Mouse (Mus musculus): ENCODE data around the gene Acin1.
"Not testable (repeated sequence)": the region's sequence is repeated elsewhere in the genome, so short reads cannot be mapped to it uniquely, and the experiment has no call there.

Acin1 gene

GRCm38 (mm10) chr14:54642224-54642944 is 44.3 kb downstream of the Acin1 start:
- DNase-seq (ENCODE audit: low spot score), result no peak

- DNase-seq (ENCODE audit: low spot score), result peak; percentile 84
These were observed 45.3 kb downstream of the Acin1 start, which contains the start of gene Cdh24 for GRCm38 (mm10) chr14:54641305-54641969. Gene Cdh24 (minus strand): TSS chr14:54641364.

GRCm38 (mm10) chr14:54640946-54641304 is 45.8 kb downstream of the Acin1 start, which contains the start of gene Gm17606:
Gene Gm17606 (plus strand): TSS chr14:54640952.
- no peak for DNase-seq (ENCODE audit: low spot score)

DNA sequence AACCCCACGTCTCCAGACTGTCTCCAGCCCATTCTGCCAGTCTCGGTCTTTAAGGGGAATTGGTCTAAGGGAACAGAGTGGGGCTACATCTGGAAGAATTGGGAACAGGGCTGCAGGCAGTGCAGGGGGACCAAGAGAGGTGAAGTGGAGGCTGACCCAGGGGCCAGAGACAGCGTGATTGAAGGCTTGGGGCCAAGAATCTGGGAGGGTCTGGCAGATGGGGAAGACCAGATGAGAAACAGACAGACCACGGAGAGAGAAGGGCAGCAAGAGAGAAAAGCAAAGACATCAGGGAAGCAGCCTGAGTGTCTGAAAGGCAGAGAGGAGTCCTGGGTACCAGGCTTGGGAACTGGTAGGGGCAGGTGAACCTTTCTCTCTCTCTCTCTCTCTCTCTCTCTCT is 46.6 kb downstream of the Acin1 start:
- no peak for DNase-seq (ENCODE audit: low spot score)

- no peak for DNase-seq (ENCODE audit: low spot score)
These were observed 48.5 kb downstream of the Acin1 start for GRCm38 (mm10) chr14:54638210-54638609.

GRCm38 (mm10) chr14:54636954-54637353 is 49.8 kb downstream of the Acin1 start:
- peak; percentile 59 for DNase-seq (ENCODE audit: low spot score)

DNA sequence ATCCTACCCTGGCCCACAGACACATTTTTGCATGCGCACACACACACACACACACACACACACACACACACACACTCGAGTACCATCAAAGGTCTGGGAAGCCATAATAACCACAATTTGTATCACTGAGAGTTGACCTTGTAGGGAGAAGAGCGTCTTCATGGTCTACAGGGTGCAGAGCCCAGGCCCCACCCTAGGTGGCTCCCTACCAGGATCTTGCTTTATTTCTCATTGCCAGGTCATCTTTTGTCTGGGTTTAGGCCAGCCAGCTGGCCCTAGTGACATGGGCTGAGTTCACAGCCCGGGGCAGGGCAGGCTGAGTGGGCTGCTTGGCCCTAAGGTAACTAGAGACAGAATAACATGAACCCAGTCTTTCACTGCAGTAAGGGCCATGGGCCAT is 52.5 kb downstream of the Acin1 start:
- DNase-seq (ENCODE audit: low spot score), result no peak

GRCm38 (mm10) chr14:54632252-54632651 is 54.5 kb downstream of the Acin1 start:
- no peak for DNase-seq (ENCODE audit: low spot score)

DNA sequence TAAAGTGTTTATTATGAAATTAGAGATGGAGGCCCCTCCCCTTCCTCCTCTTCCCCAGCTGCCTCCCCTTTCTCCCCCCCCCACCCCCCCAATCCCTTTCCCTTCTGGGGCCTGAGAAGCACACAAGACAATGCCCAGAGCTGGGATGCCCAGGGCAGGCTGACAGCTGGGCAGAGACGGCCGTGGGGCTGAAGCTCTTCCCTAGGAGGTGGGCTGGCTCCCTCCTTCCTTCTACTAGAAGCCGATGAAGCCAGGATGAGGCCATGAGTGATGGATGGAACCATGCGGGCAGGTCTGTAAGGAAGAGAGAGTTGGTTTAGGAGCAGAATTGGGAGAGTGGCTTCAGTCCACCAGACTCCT is 55.5 kb downstream of the Acin1 start:
- DNase-seq (ENCODE audit: low spot score), result no peak

DNA sequence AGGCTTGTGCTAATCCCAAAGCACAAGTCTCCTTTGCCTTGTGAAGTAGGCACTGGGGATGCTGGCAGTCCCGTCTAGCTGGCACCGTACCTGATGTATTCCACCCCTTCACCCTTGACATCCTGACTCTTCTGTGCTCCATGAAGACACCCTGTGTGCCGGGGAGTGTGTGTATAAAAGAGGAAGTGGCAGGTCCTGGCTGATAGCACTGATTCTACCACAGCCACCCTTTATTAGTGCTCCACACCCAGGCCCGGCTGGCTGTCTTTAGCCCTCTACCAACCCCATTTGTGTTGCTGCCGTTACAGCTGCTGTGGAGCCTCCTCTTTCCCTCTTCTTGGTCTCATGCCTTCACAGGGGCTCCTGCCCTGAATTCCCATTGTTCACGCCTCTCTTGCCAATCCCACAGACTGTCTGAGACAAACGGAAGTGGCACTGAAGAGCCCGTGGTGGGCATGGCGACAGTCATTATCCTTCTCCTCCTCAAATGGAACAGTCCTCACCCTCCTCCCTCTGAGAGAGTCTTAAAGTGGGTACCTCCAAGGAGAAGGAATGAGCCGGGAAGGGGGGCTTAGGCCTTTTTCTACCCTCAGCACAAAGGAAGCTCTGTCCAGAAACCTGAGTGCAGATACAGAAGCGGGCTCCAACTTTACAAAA is 56.0 kb downstream of the Acin1 start:
- DNase-seq (ENCODE audit: low spot score), result no peak

DNA sequence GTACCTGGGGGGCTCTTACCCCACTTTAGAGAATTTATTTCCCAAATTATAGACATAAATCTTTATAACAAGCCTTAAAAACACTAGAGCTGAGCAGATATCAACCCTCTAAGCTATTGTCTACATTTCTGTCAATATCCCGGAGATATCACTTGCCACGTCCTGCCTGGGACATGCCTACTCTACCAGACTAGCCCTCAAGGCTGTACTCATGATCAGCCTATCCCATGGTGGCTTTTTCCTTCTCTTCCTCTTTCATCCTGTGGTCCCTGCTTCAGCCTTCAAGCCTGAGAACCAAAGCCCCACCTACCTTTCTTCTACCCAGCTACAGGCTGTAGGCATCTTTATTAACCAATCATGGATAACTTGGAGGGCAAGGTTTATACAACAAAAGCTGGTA is 56.9 kb downstream of the Acin1 start:
- DNase-seq (ENCODE audit: low spot score), result no peak

DNA sequence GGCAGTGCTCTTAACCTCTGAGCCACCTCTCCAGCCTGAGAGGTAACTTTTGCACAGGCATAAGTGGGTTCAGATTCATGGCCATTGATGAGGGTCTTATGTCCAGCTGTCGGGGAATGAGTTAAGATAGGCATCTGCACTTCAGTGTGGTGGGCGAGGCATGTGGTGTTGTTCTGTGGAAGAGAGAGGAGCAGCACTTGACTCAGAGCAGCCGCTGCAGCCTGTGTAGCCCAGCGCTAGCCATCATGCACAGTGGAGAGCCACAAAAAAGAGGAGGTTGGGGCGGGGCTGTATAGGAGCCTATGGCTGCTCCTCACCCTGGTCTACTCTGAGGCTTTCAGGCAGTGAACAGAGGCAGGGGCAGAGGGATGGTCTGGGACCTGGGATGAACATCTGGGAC is 58.6 kb downstream of the Acin1 start:
- no peak for DNase-seq (ENCODE audit: low spot score)

- DNase-seq (ENCODE audit: low spot score), result no peak
These were observed 61.8 kb downstream of the Acin1 start for GRCm38 (mm10) chr14:54624976-54625375.

GRCm38 (mm10) chr14:54623334-54623733 is 63.4 kb downstream of the Acin1 start:
- no peak for DNase-seq (ENCODE audit: low spot score)

DNA sequence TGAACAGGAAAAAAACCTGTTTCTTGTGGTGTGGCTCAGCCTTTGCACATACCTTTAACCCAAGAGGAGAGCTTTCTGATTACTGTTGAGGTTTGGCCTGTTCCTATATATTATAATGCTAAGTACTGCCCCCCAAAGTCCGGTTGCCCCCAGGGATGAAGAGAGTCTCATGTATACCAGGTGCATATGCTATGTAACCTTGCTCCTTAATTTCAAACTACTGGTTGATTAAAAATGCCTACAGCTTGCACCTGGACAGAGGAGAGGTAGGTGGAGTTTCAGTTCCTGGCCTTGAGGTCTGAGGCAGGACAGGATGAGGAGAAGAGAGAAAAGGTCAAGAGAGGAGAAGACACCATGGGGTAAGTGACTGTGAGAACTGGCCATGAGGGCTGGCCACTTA is 65.6 kb downstream of the Acin1 start, which contains the start of gene Psmb11:
TSS of gene Psmb11 (plus strand) at position 301 of the 400 bp plus-strand sequence.
- DNase-seq (ENCODE audit: low spot score), result no peak

- DNase-seq (ENCODE audit: low spot score), result peak; percentile 81
These were observed 68.8 kb downstream of the Acin1 start, which contains the start of gene Psmb5 for GRCm38 (mm10) chr14:54617897-54618365. Gene Psmb5 (minus strand): TSS chr14:54618022.

- DNase-seq (ENCODE audit: low spot score), result no peak
These were observed 69.4 kb downstream of the Acin1 start for GRCm38 (mm10) chr14:54617152-54617896.

GRCm38 (mm10) chr14:54616226-54616825 is 70.4 kb downstream of the Acin1 start:
- DNase-seq (ENCODE audit: low spot score), result no peak

DNA sequence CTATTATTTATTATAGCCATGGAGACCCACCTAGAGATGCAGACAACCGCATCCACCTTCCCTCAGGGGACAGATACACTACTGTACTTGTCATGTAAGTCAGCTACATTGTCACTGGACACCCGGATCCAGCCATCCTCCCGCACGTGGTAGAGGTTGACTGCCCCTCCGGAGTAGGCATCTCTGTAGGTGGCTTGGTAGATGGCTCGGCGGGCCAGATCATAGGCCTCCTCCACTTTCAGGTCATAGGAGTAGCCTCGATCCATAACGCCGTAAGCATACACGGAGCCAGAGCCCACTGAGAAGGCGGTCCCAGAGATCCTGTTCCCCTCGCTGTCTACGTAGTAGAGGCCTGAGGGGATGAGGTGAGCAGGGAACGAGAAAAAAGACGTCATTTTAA is 72.6 kb downstream of the Acin1 start:
- not testable (repeated sequence) for DNase-seq (ENCODE audit: low spot score)

- no peak for DNase-seq (ENCODE audit: low spot score)
These were observed 76.1 kb downstream of the Acin1 start for GRCm38 (mm10) chr14:54610648-54611047.

DNA sequence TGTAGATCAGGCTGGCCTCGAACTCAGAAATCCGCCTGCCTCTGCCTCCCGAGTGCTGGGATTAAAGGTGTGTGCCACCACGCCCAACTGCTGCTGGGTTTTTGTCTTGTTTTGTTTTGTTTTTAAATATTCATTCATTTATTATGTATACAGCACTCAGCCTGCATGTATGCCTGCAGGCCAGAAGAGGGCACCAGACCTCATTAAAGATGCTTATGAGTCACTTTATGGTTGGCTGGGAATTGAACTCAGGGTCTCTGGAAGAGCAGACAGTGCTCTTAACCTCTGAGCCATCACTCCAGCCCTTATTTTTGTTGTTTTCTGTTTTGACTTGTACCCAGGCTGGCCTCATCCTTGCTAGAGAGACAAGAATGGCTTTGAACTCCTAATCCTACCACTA is 76.8 kb downstream of the Acin1 start:
- no peak for DNase-seq (ENCODE audit: low spot score)

DNA sequence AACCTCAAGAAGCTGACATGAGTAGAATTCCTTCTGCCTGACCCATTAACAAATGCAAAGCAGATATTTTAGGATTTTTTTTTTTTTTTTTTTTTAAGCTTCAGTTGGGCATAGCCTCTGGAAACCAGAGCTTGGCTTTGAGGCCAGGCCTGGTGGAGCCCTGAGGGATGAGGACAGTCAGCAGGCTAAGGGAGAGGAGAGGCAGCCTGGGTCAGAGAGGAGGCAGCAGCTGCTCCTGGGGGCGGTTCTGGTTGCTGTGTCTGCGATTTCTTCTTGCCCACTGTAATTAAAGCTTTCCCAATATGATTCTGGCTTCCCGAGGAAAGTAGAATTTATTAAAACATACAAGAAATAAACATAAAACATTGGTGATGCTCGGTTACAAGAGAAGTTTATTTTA is 77.5 kb downstream of the Acin1 start:
- no peak for DNase-seq (ENCODE audit: low spot score)
